Mouse (Mus musculus): ENCODE measurements around the gene Hlcs.

- TF ChIP-seq POLR2A (IDR thresholded peaks at IDR 0.05; ENCODE audit: control insufficient read depth, low read depth, low read length) (no peak), CTCF (IDR thresholded peaks at IDR 0.05; ENCODE audit: control insufficient read depth, insufficient read depth, insufficient replicate concordance, low read depth, low read length) (no peak)
These were observed 4.3 kb downstream of the Hlcs start for GRCm38 (mm10) chr16:94309025-94309424.
